Mouse (Mus musculus): ENCODE data around the gene 1700022I11Rik.

1700022I11Rik gene

DNA sequence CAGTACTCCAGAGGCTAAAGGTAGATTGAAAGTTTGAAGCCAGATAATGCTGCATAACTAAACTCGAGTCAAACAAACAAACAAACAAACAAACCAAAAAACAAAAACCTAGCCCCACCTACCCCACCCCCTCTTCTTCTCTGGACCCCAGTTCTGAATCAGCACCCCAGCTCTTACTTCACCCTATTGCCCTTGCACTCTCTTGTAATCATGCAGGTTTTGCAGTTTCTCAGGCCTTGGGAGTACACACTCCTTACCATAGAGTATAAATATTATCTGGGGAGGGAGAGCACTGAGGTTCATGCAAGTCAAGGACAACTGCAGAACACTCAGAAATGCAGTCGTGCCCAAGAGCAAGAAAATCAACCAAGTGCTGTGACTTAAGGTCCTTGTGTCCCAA, 31.9 kb downstream of the 1700022I11Rik start:
- no peak for DNase-seq (ENCODE audit: extremely low read depth, low read depth)

DNA sequence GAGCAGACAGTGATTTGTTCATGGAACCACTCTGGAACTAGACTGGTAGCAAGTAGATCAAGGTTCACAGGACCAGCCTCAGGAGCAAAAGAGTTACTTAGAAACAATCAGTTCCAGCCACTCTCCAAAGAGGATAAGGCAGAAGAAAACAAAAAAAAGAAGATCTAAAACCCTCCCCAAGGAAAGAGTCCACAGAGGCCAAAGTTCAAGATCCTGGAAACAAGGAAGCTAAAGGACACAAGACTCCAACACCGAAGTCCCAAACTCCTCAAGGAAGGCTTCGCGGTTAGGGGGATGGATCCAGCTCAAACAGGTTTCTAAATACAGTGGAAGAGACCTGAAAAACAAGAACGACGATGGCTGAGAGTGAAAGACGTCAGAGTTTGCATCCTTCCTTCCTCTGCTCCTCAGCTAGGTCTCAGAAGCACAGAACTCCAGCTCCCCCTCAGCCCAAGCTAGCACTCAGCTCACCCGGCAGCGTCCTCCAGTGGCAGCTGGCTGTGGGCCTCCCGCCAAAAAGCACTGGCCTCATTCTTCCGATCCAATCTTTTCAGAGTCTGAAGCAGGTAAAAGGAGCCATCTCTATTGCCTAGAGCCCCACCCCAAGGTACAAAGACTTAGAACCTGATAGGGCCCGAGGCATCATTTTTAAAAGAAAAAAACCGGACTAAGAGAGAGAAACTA, 33.5 kb downstream of the 1700022I11Rik start:
- no peak for DNase-seq (ENCODE audit: extremely low read depth, low read depth)

DNA sequence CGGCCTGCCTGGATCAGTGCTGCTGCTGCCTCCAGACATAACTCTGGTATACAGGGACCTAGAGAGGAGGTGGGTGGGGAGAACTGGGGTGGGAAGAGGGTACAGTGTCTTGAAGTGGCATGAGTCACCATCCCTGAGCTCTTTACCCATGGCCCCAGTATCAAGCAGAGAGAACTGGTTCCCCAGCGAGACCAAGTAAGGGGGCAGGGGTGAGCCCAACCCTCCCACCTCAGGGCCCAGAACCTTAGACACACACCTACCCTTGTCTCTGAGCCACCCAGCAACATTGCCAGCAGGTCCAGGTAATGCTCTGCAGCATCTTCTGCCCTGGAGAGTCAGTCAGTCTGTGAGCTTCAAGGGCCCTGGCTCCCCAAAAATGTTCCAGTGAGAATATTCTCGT, 35.5 kb downstream of the 1700022I11Rik start:
- no peak for DNase-seq (ENCODE audit: extremely low read depth, low read depth)

DNA sequence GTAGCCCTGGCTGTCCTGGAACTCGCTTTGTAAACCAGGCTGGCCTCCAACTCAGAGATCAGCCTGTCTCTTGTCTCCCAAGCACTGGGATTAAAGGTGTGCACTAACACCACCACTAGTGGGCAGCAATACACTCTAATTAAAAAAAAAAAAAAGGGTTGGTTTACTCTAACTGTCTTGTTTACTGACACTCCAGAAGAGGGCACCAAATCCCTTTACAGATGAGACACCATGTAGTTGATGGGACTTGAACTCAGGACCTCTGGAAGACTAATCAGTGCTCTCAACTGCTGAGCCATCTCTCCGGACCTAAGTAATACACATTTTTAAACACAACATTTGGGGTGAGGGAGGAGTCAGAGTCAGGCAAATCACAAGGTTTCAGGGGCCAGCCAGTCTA, 36.4 kb downstream of the 1700022I11Rik start:
- peak; percentile 63 for DNase-seq (ENCODE audit: extremely low read depth, low read depth)

DNA sequence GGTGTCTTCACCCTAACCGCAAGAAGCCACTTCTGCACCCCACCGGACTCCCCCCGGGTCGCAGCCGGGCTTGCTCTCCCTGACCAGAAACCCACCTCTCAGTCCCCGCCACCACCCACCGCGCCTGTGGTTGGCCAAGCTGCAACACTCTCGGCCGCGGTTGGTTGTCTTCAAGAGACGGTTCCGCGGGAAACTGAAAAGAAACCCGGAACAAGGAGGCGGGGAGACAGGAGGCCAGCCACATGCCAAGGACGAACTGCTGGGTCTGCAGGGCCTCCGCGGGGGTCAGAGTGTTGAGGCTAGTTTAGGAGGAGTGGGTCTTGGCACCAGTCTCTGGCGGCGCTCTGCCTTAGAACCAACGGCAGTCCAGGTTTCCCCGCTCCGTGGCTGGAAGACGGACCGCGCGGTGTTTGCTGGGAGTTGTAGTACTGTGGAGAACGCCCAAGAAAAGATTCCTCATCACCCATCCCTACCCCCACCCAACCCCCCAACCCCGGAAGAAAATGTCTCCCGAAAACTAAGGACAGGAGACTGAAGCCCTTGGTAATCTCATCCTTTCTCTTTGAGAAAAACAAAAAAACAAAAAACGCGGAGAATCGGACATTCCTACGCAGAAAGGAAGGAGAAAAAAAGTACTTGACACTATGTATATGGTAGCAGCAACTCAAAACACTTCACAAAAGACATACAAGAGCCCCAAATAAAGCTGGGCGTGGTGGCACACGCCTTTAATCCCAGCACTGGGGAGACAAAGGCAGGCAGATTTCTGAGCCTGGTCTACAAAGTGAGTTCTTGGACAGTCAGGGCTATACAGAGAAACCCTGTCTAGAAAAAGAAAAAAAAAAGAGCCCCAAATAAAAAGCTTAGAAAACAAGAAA, 41.0 kb downstream of the 1700022I11Rik start, which contains the start of gene Fancg:
Gene Fancg (minus strand): TSS at position 346 of the 878 bp plus-strand sequence.
- DNase-seq (ENCODE audit: extremely low read depth, low read depth) = peak; percentile 64

DNA sequence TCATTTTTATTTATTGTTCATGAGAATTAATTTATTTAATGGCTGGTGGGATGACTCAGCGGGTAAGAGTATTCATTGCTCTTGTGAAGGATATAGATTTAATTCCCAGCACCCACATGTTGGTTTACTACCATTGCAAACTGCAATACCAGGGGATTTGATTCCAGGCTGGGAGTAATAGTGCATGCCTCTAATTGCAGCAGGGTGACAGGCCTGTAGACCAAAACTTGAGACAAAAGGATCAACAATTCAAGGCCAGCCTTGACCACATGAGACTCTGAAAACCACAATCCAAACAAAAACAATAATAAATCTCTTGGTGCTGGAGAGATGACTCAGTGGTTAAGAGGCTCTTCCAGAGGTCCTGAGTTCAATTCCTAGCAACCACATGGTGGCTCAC, 42.7 kb downstream of the 1700022I11Rik start:
- no peak for DNase-seq (ENCODE audit: extremely low read depth, low read depth)

DNA sequence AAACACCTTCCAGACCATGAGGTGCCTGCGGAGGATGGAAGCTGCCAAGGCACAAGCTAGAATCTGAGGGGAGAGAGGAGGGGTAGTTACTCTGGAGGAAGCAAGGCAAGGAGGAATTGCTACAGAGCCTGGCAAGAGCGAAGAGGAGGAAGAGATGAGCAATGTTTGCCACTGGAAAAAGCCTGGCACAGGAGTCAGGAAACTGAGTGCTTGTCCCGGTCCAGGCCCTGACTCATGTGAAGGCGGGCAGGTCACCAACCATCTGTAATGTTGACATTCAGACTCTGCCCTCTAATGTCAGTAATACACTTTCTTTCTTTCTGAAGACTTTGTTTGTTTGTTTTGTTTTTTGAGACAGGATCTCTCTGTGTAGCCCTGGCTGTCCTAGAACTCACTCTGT, 48.8 kb downstream of the 1700022I11Rik start:
- no peak for DNase-seq (ENCODE audit: extremely low read depth, low read depth)

DNA sequence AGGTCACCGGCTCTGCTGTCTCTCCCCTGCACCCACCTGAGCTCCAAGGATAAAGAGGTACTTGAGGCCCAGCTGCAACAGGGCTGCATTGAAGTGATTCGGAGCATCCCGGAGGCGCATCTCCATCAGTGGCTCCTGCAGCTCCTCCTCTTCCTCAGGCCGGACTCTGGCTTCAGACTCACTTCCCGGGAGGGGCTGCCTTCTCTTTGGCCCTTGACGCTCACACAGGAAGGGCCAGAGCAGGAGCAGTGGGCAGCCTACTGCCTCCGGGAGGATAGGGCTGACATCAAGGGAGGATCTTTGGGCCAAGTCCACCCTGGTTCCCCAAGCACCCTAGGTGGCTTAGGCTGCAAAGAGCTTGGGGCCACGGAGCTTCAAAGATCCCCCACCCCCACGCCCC, 49.8 kb downstream of the 1700022I11Rik start:
- DNase-seq (ENCODE audit: extremely low read depth, low read depth) = no peak

DNA sequence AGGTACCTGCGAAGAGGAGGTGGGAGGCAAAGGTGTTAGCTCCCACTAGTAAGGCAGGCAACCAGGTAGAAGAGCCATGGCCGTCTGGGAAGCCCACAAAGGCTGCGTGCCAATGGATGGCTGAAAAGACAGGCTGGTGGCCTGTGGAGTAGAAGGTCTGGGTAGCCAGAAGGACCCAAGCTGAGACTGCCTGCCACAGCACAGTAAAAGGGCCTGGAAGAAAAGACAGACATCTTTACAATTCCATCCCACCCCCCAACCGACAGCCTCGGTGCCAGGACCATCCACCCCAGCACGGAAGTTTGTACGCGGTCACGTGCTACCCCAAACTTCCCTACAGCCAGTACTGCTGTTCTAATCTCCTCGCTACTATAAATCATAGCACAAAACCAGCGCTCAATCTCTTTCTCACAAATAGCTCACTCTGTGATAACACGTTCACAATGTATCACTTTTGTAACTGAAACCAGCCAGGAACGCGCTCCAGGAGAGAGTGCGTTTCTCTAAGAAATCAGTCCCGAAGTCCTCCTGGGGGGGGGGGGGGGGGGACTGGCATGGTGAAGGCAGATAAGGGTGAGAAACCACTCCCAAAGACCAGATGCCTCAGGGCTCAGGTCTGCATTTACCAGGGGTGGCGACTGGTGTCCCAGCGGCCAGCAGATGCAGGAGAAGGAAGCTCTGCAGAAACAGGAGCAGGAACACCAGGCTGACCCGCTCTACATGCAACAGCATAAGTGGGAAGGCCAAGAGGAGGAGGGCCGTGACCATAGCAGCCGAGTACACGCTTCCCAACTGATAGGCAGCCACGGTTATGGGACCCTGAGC, 50.4 kb downstream of the 1700022I11Rik start:
- DNase-seq (ENCODE audit: extremely low read depth, low read depth) = no peak

DNA sequence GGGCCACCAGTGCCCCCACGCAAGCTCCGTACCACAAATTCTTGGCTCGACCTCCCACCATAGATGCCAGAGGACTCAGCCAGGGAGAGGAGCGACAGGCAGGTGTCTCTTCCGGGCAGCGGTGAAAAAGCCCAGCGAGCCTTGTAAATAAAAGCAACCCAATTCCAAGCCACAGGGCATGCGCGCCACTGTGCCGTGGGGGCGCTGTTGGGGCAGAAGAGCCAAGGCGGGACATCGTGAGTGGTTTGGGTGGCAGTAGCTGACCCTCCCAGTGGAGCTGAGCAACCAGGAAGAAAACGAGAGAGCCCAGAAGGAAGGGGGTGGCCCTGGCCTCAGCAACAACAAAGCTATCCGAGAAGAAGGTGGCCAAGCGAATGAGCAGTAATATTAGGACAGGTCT, 51.5 kb downstream of the 1700022I11Rik start:
- DNase-seq (ENCODE audit: extremely low read depth, low read depth) = no peak

DNA sequence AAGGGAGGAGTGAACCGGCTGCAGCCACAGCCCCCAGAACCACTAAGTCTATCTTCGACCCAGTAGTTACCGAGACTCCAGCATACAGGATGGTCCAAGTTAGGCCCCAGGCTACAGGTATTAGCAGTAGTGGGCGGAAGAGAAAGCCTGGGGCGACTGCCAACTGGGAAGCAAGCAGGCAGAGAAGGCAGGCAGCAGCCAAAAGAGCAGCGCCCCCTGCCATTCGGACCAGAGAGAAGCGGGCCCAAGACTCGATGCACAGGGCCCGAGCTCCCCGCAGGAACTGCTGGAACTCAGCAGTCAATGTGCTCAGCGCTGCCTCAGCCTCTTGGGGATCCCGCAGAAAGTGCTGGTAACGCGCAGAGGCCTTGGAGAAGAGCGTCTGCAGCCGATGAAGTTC, 51.9 kb downstream of the 1700022I11Rik start:
- no peak for DNase-seq (ENCODE audit: extremely low read depth, low read depth)

DNA sequence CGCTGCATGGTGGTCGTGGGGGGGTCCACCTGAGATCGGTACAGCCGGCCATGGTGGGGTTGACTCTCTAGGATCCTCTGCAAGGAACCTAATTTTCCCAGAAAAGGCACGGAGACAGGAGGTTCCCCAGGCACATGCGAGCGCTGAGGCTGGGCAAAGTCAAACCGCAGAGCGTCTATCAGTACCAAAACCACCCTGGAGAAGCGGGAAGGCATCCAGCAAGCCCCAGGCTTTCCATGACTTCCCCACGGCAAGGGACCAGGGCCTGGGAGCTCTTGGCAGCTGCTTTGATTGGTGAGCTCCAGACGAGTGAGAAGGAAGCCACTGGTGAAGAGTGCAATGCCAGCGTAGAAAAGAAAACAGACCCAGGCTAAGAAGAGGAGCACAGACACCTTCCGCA, 55.3 kb downstream of the 1700022I11Rik start:
- no peak for DNase-seq (ENCODE audit: extremely low read depth, low read depth)

DNA sequence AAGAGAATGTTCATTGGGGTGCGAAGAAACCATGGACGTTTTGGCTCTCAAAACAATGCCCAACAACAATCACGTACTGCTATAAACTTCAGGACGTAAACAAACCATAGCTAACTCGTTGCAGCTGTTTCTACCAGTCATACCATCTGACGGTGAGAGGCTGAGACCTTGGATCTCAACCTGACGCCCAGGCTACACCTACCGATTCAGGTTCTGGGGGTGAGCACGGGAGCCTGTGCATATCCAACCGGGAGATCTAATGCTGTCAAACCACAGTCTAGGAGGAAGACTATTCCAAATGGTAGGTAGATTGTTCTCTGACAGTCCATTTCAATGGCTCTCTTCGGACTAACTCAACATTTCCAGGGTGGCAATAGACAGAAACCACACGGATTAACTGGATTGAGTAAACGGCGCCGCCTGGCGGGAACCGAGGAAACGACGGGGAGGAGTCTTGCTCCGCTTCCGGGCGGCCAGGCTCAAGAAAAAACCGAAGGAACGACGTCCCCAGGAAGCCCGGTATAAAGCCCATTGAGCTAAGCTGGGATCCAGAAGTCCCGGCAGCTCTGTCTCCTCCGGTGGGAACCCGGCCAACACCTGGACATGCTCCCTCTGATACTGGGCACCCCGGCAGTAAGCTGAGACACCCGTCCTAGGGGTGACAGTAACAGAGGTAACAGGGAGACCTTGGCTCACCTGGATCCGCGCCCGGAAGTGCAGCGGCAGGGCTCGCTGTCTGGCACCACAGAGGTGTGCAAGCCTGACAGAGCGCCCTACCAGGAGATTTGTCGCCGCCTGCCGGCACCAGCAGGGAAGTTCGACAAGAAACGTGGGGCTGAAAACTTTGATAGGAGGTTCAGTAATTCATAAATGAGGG, 55.9 kb downstream of the 1700022I11Rik start, which contains the start of gene Pigo:
Gene Pigo (minus strand): TSS at position 736 of the 877 bp plus-strand sequence.
- DNase-seq (ENCODE audit: extremely low read depth, low read depth) = peak; percentile 78

DNA sequence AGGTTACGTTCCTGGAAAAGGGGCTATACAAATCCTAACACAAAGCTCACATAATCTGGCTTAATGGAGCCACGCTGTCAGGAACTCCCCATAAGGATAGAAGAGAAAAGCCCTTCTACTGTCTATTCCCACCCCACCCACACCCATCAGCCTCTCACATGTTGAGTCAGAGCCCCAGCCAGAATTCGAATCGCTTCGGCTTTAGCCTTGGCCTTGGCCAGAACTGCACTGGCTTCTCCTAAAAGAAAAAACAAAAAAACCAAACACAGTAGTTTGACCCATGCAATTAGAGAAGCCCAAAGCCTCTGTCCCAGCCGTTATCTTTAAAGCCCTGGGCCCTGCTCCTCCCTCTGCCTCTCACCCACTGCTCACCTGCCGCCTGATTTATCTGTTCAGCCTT, 59.7 kb downstream of the 1700022I11Rik start:
- no peak for DNase-seq (ENCODE audit: extremely low read depth, low read depth)

DNA sequence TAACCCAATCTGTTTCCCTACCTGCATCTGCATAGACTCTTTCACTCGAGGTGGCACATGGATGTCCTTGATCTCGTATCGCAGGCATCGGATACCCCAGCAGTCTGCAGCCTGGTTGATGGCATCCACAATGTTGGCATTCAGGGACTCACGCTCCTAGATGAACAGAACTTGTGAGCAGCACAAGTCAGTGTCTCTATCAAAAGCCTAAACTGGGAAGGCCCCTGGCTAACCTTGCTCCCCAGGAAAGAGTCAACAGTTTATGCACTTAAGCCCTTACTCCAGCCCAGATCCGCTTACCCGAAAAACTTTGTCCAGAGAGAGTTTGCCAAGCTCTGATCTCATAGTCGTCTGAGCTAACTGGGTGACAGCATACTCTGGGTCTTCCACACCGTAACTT, 60.3 kb downstream of the 1700022I11Rik start:
- no peak for DNase-seq (ENCODE audit: extremely low read depth, low read depth)

DNA sequence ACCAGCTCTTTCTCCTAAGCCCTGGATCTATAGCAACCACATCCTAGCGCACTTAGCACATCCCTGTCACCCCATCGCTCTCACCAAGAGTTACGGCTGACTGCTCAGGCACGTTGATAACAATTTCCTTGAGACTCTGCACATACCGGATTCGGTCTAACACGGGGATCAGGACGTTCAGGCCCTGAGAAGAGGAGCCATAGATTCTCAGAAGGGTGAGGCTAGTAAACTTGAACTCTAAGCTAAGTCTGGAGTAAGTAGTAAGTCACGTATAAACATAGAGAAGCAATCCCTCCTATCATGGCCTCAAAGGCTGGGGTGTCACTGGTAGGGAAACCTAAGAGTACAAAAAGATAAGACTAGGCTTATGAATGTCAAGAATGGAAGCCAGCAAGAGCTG, 60.9 kb downstream of the 1700022I11Rik start:
- no peak for DNase-seq (ENCODE audit: extremely low read depth, low read depth)

DNA sequence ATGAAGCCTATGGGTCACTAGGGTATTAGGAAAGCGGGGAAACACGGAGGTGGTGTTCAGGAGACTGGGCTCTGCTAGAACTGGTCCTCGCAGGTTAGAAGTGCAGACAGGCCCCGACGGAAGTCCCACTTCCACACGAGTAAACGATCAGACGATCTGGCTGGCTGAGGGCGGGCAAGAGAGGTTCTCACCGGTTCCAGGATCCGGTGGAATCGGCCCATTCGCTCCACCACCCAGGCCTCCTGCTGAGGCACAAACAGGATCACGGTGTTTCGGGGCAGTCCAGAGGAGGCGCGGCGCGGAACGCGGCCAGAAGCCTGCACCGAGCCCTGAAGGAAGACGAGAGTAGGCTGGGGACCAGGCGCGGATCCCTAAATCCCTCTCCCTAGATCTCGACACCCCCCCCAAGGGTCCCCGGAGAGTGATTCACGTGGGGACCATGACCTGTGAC, 61.4 kb downstream of the 1700022I11Rik start:
- DNase-seq (ENCODE audit: extremely low read depth, low read depth) = no peak

DNA sequence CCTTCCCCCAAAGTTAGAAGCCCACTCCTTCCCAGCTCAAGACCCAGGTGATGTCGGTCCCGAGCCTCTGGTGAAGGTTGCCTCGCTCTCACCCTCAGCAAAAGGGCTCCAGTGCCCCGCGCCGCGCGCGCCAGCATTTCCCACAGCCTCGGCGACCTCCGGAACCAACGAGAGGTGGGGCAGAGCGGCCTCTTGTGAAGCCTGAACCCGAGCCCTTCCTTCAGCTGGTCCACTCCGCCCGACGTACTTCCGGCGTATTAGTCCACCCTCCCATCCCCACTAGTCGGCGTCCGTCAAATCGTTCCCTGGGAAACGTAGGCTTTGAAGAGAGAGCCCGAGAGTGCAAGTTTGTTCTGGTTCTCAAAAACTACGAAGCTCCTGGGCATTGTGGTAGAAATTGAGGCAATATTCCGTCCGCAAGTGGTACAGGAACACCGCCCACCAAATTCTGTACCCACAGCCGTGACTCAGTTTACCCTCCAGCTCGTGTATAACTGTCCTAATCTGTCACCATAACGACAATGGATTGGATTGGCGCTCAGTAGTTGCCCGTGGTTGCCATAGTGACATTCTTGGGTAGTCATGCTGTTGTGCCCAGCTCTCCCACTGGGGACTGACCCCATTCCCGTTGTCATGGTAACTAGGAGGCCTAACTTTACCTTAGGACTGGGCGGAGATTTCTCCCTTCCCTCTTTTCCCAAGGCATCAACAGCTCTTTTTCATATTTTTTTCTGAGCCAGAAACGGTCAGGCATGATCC, 62.0 kb downstream of the 1700022I11Rik start, which contains the start of gene Stoml2:
Gene Stoml2 (minus strand): TSS at position 474 of the 759 bp plus-strand sequence.
- DNase-seq (ENCODE audit: extremely low read depth, low read depth) = peak; percentile 89

DNA sequence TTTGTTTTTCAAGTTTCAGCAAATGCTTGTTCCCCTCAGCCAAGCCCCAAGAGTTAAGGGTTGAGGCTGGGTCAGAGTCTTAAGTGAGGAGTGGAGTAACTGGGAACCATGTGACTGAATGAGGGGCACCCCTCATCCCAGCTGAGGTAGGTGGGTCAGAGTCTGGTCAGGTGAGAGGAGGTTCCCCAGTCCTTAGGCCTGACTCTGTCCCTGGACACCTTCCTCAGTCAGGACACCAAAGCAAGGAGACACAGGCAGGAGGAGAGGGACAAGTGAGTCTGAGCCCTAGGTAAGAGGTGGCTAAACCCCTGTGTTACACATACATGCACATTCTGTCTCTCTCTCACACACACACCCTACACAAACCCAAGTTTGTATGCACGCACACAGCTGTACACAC, 63.1 kb downstream of the 1700022I11Rik start:
- no peak for DNase-seq (ENCODE audit: extremely low read depth, low read depth)
